Mouse (Mus musculus): ENCODE data around the gene Tprg. TPM values are rescaled to one million over a fixed set of nuclear protein-coding genes. Genes with fewer than 3 reads are reported as not detected.

Tprg gene
- polyA plus RNA-seq, 1 experiment from 2014 or later: 0.17 TPM

DNA sequence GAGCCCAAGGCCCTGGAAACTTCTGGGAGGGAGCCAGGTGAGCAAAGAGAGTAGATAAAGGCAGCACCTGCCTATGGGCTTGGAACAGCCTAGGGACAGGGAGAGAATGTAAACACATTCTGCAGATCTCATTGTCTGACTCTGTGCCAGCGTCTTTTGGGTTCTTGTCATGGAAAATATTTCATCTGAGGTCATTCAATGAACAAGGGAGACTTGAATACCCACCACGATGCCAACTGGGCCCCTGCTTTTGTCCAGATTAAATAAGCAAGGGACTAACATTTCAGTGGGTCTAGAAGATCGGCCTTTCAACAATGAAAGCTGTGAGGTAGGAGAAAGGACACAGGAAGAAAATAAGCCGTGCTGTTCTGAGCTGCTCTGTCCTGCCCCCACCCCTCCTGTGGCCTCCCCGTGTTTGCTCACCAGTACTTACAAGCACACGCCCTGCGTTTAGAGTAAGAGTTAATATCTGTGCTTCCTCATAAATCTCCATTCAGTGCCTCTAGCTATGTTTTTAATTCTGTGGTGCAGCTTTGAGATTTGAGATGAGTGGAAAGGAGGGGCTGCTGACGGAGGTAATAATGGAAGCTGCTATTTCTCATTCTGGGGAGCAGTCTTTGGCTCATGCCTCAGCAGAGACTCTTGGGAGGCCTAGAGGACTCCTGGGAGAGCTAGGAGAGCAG lies 120.7 kb downstream of the Tprg start:
- ATAC-seq (replicated peaks; ENCODE audit: low FRiP score) (0 out of 2 replicates have a peak, but pooled peaks have one; percentile 55), DNase-seq (ENCODE audit: low spot score) (no peak)
- H3K9me3 ChIP-seq (ENCODE audit: control insufficient read depth, low read length): no peaks in the 10 kb centered on the region
- no peak overlapping the region for H3K4me2 ChIP-seq (ENCODE audit: low read depth, low read length, severe bottlenecking)
- H3K9ac ChIP-seq (ENCODE audit: low read length): no peak overlapping the region
- H3K4me1 ChIP-seq (replicated peaks; ENCODE audit: control insufficient read depth, insufficient read depth, low read length): 0 out of 2 replicates have a peak, but pooled peaks cover 4% of the 10 kb centered on the region
- H3K27ac ChIP-seq (ENCODE audit: low read depth, low read length): no peak overlapping the region
- no peaks in the 10 kb centered on the region for H3K36me3 ChIP-seq (ENCODE audit: control insufficient read depth, insufficient read depth, low read length)
- H3K4me3 ChIP-seq (ENCODE audit: low read depth, low read length): no peak overlapping the region
- WGBS: 34% methylated on average over 8 of the region's 8 CpGs
- H3K27me3 ChIP-seq (ENCODE audit: control insufficient read depth, insufficient read depth, low read length): no peaks in the 10 kb centered on the region

DNA sequence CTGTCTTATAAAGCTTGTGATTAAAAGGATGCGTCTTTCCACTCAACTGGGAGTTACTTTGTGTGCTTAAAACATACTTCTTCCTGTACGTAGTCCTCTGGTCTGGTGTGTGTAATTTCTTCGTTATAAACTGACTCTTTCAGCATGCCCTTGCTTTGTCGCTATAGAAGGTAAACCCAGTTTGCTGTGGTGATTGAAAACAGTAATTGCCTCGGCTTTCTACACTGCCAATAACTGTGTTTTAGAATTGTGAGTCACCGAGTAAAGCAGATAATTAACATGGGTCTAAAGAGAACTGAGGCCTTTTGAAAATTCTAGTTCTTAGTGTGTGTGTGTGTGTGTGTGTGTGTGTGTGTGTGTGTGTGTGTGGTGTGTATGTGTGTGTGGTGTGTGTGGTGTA lies 121.4 kb downstream of the Tprg start:
- WGBS: 54% methylated on average over 6 of the region's 6 CpGs
- no peaks in the 10 kb centered on the region for H3K27me3 ChIP-seq (ENCODE audit: control insufficient read depth, insufficient read depth, low read length)
- H3K4me2 ChIP-seq (ENCODE audit: low read depth, low read length, severe bottlenecking): no peak overlapping the region
- no peaks in the 10 kb centered on the region for H3K36me3 ChIP-seq (ENCODE audit: control insufficient read depth, insufficient read depth, low read length)
- no peak for DNase-seq (ENCODE audit: low spot score)
- H3K9ac ChIP-seq (ENCODE audit: low read length): no peak overlapping the region
- no peak for ATAC-seq (replicated peaks; ENCODE audit: low FRiP score)
- 0 out of 2 replicates have a peak, but pooled peaks cover 4% of the 10 kb centered on the region for H3K4me1 ChIP-seq (replicated peaks; ENCODE audit: control insufficient read depth, insufficient read depth, low read length)
- H3K4me3 ChIP-seq (ENCODE audit: low read depth, low read length): no peak overlapping the region
- no peaks in the 10 kb centered on the region for H3K9me3 ChIP-seq (ENCODE audit: control insufficient read depth, low read length)
- H3K27ac ChIP-seq (ENCODE audit: low read depth, low read length): no peak overlapping the region

DNA sequence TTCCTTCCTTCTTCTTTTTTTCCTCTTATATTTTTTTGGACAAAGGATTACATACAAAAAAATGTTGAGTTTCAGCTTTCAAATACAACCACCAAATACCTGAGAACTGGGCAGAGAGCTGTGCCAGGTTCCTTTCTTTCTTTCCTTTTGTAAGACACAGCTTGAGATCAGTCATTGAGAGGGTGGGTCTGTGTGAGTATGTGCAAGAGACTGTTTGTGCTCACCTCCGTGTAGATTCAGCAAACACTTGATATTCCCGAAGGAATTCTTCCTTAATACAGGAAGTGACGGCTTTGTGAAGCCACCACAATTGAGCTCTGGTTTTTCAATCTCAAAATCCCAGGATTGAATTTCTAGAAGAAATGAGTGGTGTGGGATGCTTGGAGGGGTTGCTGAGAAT lies 124.7 kb downstream of the Tprg start:
- DNase-seq (ENCODE audit: low spot score): no peak

DNA sequence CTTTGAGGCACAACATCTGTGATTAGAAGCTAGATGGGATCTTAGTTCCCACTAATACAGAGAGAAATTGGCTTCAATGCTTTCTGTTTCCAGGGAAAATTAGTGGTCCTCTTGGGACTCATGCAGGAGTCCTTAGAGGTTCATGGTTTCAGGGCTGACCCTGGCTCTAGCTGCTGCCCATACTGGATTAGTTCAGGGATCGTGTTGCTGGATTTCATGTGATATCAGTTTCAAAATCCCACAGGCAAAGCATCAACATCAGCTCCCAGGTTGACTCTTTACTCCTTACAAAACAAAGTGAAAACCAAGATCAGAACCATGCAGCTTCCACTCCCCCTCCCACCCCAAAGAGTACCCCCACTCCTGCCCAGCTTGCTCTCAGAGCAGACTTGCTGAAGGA lies 127.3 kb downstream of the Tprg start:
- Histone ChIP-seq H3K9me3 (ENCODE audit: control insufficient read depth, low read length) (no peaks in the 10 kb centered on the region), H3K27ac (ENCODE audit: low read depth, low read length) (no peak overlapping the region), H3K4me2 (ENCODE audit: low read depth, low read length, severe bottlenecking) (no peak overlapping the region), H3K9ac (ENCODE audit: low read length) (no peak overlapping the region), H3K4me1 (replicated peaks; ENCODE audit: control insufficient read depth, insufficient read depth, low read length) (no peaks in the 10 kb centered on the region), H3K27me3 (ENCODE audit: control insufficient read depth, insufficient read depth, low read length) (no peaks in the 10 kb centered on the region), H3K4me3 (ENCODE audit: low read depth, low read length) (no peak overlapping the region), H3K36me3 (ENCODE audit: control insufficient read depth, insufficient read depth, low read length) (no peaks in the 10 kb centered on the region)
- DNase-seq (ENCODE audit: low spot score): no peak
- no peak for ATAC-seq (replicated peaks; ENCODE audit: low FRiP score)
- 65% methylated on average over 1 of the region's 1 CpGs for WGBS

More for the DNA sequence above, 124.7 kb downstream of the Tprg start:
- H3K9ac ChIP-seq (ENCODE audit: low read length): no peak overlapping the region
- 67% methylated on average over 3 of the region's 3 CpGs for WGBS
- no peak overlapping the region for H3K4me2 ChIP-seq (ENCODE audit: low read depth, low read length, severe bottlenecking)
- no peaks in the 10 kb centered on the region for H3K36me3 ChIP-seq (ENCODE audit: control insufficient read depth, insufficient read depth, low read length)
- H3K27me3 ChIP-seq (ENCODE audit: control insufficient read depth, insufficient read depth, low read length): no peaks in the 10 kb centered on the region
- ATAC-seq (replicated peaks; ENCODE audit: low FRiP score): no peak
- H3K4me3 ChIP-seq (ENCODE audit: low read depth, low read length): no peak overlapping the region
- 0 out of 2 replicates have a peak, but pooled peaks cover 4% of the 10 kb centered on the region for H3K4me1 ChIP-seq (replicated peaks; ENCODE audit: control insufficient read depth, insufficient read depth, low read length)
- H3K27ac ChIP-seq (ENCODE audit: low read depth, low read length): no peak overlapping the region
- H3K9me3 ChIP-seq (ENCODE audit: control insufficient read depth, low read length): no peaks in the 10 kb centered on the region

DNA sequence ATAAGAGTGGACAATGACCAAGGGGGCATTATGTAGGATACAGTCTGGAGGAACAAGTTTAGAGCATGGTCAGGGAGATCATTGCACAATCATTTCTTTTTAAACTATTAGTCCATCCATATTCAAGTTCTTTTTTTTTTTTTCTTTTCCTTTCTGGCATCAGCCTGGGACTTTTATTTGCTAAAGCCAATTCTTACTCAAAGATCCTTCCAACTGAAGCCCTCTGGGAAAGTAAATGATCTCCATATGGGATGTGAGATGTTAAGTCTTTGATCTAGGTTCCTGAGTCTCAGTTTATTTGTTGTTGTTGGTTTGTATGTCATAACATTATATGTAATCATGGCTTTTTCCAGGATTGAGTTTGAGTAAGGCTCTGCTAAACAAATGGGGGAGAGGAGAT lies 128.6 kb downstream of the Tprg start:
- DNase-seq (ENCODE audit: low spot score): no peak
- Histone ChIP-seq H3K27ac (ENCODE audit: low read depth, low read length) (no peak overlapping the region), H3K36me3 (ENCODE audit: control insufficient read depth, insufficient read depth, low read length) (no peaks in the 10 kb centered on the region), H3K4me2 (ENCODE audit: low read depth, low read length, severe bottlenecking) (no peak overlapping the region), H3K4me1 (replicated peaks; ENCODE audit: control insufficient read depth, insufficient read depth, low read length) (no peaks in the 10 kb centered on the region), H3K9me3 (ENCODE audit: control insufficient read depth, low read length) (no peaks in the 10 kb centered on the region), H3K4me3 (ENCODE audit: low read depth, low read length) (no peak overlapping the region), H3K27me3 (ENCODE audit: control insufficient read depth, insufficient read depth, low read length) (no peaks in the 10 kb centered on the region), H3K9ac (ENCODE audit: low read length) (no peak overlapping the region)
- no peak for ATAC-seq (replicated peaks; ENCODE audit: low FRiP score)

DNA sequence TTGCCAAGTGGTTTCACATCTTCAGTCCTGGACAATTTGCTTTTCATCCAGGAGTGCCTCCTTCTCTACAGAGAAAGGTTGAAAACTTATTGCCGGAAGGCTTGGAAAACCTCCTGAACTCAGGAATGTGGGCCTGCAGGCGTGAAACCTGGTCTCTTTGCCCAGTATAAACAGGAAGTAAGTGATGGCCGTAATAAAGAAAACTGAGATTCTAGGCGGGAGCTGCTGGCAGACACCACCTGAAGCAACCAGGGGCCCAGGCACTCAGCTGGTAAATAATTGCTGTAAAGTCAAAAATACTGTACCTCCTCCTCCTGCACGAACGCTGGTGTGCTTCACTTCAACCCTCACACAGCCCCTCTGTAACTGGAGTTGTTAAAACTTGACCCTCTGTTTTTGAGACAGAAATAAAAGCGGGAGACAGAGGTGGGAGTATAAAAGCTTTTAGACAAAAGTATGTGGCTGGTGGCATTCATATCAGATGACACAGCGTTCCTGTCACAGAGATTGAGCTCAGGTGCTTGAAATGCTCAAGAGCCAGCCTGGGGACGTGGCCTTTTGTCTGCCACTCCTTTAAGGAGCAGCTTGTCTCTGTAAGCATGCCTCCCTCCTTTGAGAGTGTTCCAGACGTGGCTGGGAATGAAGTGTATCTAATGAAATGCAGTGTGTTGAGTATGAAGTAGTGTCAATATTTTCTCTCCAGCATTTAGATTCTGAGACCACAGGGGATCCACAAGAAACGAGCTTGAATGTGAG lies 131.4 kb downstream of the Tprg start:
- no peak overlapping the region for H3K9ac ChIP-seq (ENCODE audit: low read length)
- no peak overlapping the region for H3K4me3 ChIP-seq (ENCODE audit: low read depth, low read length)
- no peaks in the 10 kb centered on the region for H3K4me1 ChIP-seq (replicated peaks; ENCODE audit: control insufficient read depth, insufficient read depth, low read length)
- H3K27ac ChIP-seq (ENCODE audit: low read depth, low read length): no peak overlapping the region
- no peak for DNase-seq (ENCODE audit: low spot score)
- no peaks in the 10 kb centered on the region for H3K9me3 ChIP-seq (ENCODE audit: control insufficient read depth, low read length)
- no peak overlapping the region for H3K4me2 ChIP-seq (ENCODE audit: low read depth, low read length, severe bottlenecking)
- no peaks in the 10 kb centered on the region for H3K36me3 ChIP-seq (ENCODE audit: control insufficient read depth, insufficient read depth, low read length)
- ATAC-seq (replicated peaks; ENCODE audit: low FRiP score): no peak
- H3K27me3 ChIP-seq (ENCODE audit: control insufficient read depth, insufficient read depth, low read length): no peaks in the 10 kb centered on the region
- 51% methylated on average over 11 of the region's 11 CpGs for WGBS

DNA sequence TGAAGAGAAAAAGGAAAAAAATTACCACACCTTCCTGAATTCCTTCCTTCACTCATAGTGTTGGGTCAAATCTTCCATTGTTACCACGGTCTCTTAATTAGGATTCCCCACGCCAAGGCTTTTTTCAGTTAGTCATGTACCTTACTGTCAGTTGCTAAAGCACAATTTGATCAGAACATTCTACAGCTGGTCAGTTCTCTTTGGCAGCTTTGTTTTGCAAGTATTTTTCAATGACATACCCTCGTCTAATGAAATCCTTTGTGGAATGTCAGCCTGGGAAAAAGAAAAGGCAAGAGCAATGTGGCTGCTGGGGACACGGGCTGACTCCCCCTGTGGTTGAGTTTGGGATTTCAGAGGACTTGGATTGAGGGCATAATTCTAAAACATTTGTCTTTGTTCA lies 136.4 kb downstream of the Tprg start:
- DNase-seq (ENCODE audit: low spot score) (no peak), ATAC-seq (replicated peaks; ENCODE audit: low FRiP score) (no peak)
- 52% methylated on average over 4 of the region's 4 CpGs for WGBS

DNA sequence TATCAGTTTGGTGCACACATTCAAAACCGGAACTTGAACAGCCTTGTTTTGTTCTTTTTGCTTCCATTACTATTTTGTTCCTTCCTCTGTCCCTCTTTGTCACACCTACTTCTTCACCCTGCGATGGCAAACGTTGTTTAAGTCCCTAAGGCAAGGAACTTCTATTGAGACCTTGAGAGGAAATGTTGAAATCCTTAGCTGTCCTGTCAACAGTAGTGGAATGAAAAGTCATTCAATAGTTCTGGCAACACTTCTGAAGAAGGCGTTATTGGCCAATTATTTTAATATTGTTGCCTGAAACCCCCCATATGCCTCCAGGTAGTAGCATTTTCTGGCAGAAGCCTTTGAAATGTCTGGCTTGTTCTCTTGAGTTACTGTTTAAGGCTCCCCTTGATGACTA lies 137.4 kb downstream of the Tprg start:
- Histone ChIP-seq H3K4me1 (replicated peaks; ENCODE audit: control insufficient read depth, insufficient read depth, low read length) (no peaks in the 10 kb centered on the region), H3K9ac (ENCODE audit: low read length) (no peak overlapping the region), H3K4me3 (ENCODE audit: low read depth, low read length) (no peak overlapping the region), H3K27me3 (ENCODE audit: control insufficient read depth, insufficient read depth, low read length) (no peaks in the 10 kb centered on the region), H3K9me3 (ENCODE audit: control insufficient read depth, low read length) (no peaks in the 10 kb centered on the region), H3K36me3 (ENCODE audit: control insufficient read depth, insufficient read depth, low read length) (no peaks in the 10 kb centered on the region), H3K4me2 (ENCODE audit: low read depth, low read length, severe bottlenecking) (no peak overlapping the region), H3K27ac (ENCODE audit: low read depth, low read length) (no peak overlapping the region)
- WGBS: 81% methylated on average over 4 of the region's 4 CpGs
- DNase-seq (ENCODE audit: low spot score) (no peak), ATAC-seq (replicated peaks; ENCODE audit: low FRiP score) (no peak)

More for the DNA sequence above, 136.4 kb downstream of the Tprg start:
- Histone ChIP-seq H3K4me2 (ENCODE audit: low read depth, low read length, severe bottlenecking) (no peak overlapping the region), H3K9me3 (ENCODE audit: control insufficient read depth, low read length) (no peaks in the 10 kb centered on the region), H3K4me1 (replicated peaks; ENCODE audit: control insufficient read depth, insufficient read depth, low read length) (no peaks in the 10 kb centered on the region), H3K27me3 (ENCODE audit: control insufficient read depth, insufficient read depth, low read length) (no peaks in the 10 kb centered on the region), H3K4me3 (ENCODE audit: low read depth, low read length) (no peak overlapping the region), H3K36me3 (ENCODE audit: control insufficient read depth, insufficient read depth, low read length) (no peaks in the 10 kb centered on the region), H3K9ac (ENCODE audit: low read length) (no peak overlapping the region), H3K27ac (ENCODE audit: low read depth, low read length) (no peak overlapping the region)

DNA sequence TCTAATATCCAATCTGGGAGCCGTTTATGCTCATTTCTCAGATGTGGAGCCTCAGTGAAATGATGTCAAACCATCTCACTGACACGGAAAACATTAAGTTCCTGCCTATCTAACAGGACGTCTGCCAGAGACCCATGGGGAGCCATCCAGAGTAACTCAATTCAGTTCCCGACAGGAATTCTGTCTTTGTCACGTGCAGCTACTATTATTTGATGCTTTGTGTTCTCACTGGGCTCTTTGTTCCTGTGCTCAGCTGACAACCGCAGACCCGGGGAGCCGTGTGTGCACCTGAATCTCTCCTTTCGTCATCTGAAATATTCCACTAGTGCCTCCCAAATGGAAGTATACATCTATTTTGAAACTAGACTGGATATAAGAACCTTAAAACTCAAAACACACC lies 138.3 kb downstream of the Tprg start:
- H3K4me2 ChIP-seq (ENCODE audit: low read depth, low read length, severe bottlenecking): no peak overlapping the region
- H3K27ac ChIP-seq (ENCODE audit: low read depth, low read length): no peak overlapping the region
- no peak for ATAC-seq (replicated peaks; ENCODE audit: low FRiP score)
- H3K27me3 ChIP-seq (ENCODE audit: control insufficient read depth, insufficient read depth, low read length): no peaks in the 10 kb centered on the region
- no peak overlapping the region for H3K4me3 ChIP-seq (ENCODE audit: low read depth, low read length)
- WGBS: 37% methylated on average over 9 of the region's 9 CpGs
- H3K9me3 ChIP-seq (ENCODE audit: control insufficient read depth, low read length): no peaks in the 10 kb centered on the region
- no peaks in the 10 kb centered on the region for H3K36me3 ChIP-seq (ENCODE audit: control insufficient read depth, insufficient read depth, low read length)
- H3K4me1 ChIP-seq (replicated peaks; ENCODE audit: control insufficient read depth, insufficient read depth, low read length): no peaks in the 10 kb centered on the region
- no peak for DNase-seq (ENCODE audit: low spot score)
- H3K9ac ChIP-seq (ENCODE audit: low read length): no peak overlapping the region

Measured in forebrain, embryonic 11.5 days (tissue).